Mouse (Mus musculus): ENCODE measurements around the gene Cyfip2. TPM values are rescaled to one million over a fixed set of nuclear protein-coding genes. Genes with fewer than 3 reads are reported as not detected.

Cyfip2 gene
- polyA plus RNA-seq, 1 experiment: 273 TPM

- Histone ChIP-seq H3K4me1 (ENCODE audit: control insufficient read depth, insufficient read depth, low read length) (peaks cover 18% of the 10 kb centered on the region), H3K4me3 (ENCODE audit: insufficient read depth, low read length) (peak overlapping the region; percentile 100), H3K27ac (ENCODE audit: insufficient read depth, low read length) (no peak overlapping the region)
- TF ChIP-seq POLR2A (IDR thresholded peaks at IDR 0.05; ENCODE audit: extremely low read depth, insufficient read depth, low read length) (no peak), CTCF (IDR thresholded peaks at IDR 0.05; ENCODE audit: extremely low read depth, insufficient read depth, low read length) (no peak)
These were observed 3.4 kb downstream of the Cyfip2 start for GRCm38 (mm10) chr11:46309111-46309741.

- TF ChIP-seq CTCF (IDR thresholded peaks at IDR 0.05; ENCODE audit: extremely low read depth, insufficient read depth, low read length): no peak
- H3K4me3 ChIP-seq (ENCODE audit: insufficient read depth, low read length): peak overlapping the region; percentile 100
- peaks cover 18% of the 10 kb centered on the region for H3K4me1 ChIP-seq (ENCODE audit: control insufficient read depth, insufficient read depth, low read length)
- H3K27ac ChIP-seq (ENCODE audit: insufficient read depth, low read length): no peak overlapping the region
These were observed 4.2 kb downstream of the Cyfip2 start for GRCm38 (mm10) chr11:46308271-46308974.

- H3K4me3 ChIP-seq (ENCODE audit: insufficient read depth, low read length): no peak overlapping the region; the same call in 1 of the 2 replicates
- TF ChIP-seq CTCF (IDR thresholded peaks at IDR 0.05; ENCODE audit: extremely low read depth, insufficient read depth, low read length): no peak
- TF ChIP-seq POLR2A (IDR thresholded peaks at IDR 0.05; ENCODE audit: extremely low read depth, insufficient read depth, low read length): no peak
- no peak overlapping the region; the same call in 1 of the 2 replicates for H3K27ac ChIP-seq (ENCODE audit: insufficient read depth, low read length)
- peaks cover 18% of the 10 kb centered on the region for H3K4me1 ChIP-seq (ENCODE audit: control insufficient read depth, insufficient read depth, low read length)
These were observed 4.9 kb downstream of the Cyfip2 start for GRCm38 (mm10) chr11:46307768-46308167.

- Histone ChIP-seq H3K27ac (ENCODE audit: insufficient read depth, low read length) (no peak overlapping the region), H3K4me1 (ENCODE audit: control insufficient read depth, insufficient read depth, low read length) (peaks cover 18% of the 10 kb centered on the region), H3K4me3 (ENCODE audit: insufficient read depth, low read length) (no peak overlapping the region)
- TF ChIP-seq CTCF (IDR thresholded peaks at IDR 0.05; ENCODE audit: extremely low read depth, insufficient read depth, low read length): no peak
- no peak for TF ChIP-seq POLR2A (IDR thresholded peaks at IDR 0.05; ENCODE audit: extremely low read depth, insufficient read depth, low read length)
These were observed 5.9 kb downstream of the Cyfip2 start for GRCm38 (mm10) chr11:46306776-46307175.

DNA sequence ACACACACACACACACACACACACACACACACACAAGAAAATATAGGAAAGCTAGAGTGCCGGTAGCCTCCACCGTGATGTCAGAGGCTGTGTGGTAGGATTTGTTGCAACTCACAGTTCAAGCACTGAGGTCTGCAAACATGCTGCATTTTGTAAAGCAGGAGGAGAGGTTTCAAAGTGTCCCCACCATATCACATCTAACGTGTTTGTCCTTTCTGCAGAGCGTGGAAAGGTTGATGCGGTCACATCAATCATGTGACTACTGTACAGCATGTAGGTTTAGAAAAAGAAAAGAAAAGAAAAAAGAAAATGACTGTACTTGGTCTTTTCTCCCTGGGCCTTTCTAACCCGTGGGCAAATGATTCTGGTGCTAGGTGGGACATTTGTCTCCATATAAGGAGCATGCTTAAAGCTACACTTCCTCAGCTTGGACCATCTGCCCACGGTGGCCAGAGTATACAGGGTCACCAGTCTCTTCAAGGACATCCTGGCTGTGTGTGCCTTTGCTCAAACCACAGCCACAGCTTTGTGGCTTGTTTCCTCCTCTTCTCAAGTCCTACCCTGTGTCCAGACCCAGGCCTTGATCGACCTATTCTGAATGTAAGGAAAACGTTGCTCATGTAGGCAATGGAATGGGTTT lies 6.7 kb downstream of the Cyfip2 start:
- no peak for TF ChIP-seq CTCF (IDR thresholded peaks at IDR 0.05; ENCODE audit: extremely low read depth, insufficient read depth, low read length)
- no peak for TF ChIP-seq POLR2A (IDR thresholded peaks at IDR 0.05; ENCODE audit: extremely low read depth, insufficient read depth, low read length)
- Histone ChIP-seq H3K27ac (ENCODE audit: insufficient read depth, low read length) (peak overlapping the region; percentile 15; the same call in 1 of the 2 replicates), H3K4me1 (ENCODE audit: control insufficient read depth, insufficient read depth, low read length) (peaks cover 18% of the 10 kb centered on the region), H3K4me3 (ENCODE audit: insufficient read depth, low read length) (no peak overlapping the region)

GRCm38 (mm10) chr11:46304864-46305710 lies 7.6 kb downstream of the Cyfip2 start:
- H3K4me1 ChIP-seq (ENCODE audit: control insufficient read depth, insufficient read depth, low read length): peaks cover 23% of the 10 kb centered on the region

DNA sequence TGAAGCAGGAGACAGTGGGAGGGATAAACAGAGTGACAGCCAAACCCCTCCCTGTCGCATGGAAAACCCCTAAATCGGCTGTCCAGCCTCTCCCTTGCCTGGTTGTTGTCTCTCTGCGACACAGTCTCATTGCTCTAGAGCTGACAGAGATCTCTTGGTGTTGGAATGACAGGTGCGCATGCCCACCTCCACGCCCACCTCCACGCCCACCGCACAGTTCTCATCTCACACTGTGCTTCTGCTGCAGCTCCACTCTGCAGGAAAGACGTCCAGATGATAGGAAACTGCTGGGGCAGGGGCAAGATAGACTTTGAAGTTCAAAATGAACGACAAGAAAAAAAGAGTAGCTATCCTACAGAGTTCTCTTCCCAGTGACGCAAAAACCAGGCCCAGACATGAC lies 8.6 kb downstream of the Cyfip2 start:
- TF ChIP-seq POLR2A (IDR thresholded peaks at IDR 0.05; ENCODE audit: extremely low read depth, insufficient read depth, low read length): no peak
- TF ChIP-seq CTCF (IDR thresholded peaks at IDR 0.05; ENCODE audit: extremely low read depth, insufficient read depth, low read length): no peak
- H3K4me3 ChIP-seq (ENCODE audit: insufficient read depth, low read length): no peak overlapping the region
- 0 out of 2 replicates have a peak overlapping the region, but pooled peaks have one; percentile 15 for H3K27ac ChIP-seq (ENCODE audit: insufficient read depth, low read length)
- H3K4me1 ChIP-seq (ENCODE audit: control insufficient read depth, insufficient read depth, low read length): peaks cover 27% of the 10 kb centered on the region

More at GRCm38 (mm10) chr11:46304864-46305710, 7.6 kb downstream of the Cyfip2 start:
- TF ChIP-seq CTCF (IDR thresholded peaks at IDR 0.05; ENCODE audit: extremely low read depth, insufficient read depth, low read length): no peak
- Histone ChIP-seq H3K27ac (ENCODE audit: insufficient read depth, low read length) (no peak overlapping the region), H3K4me3 (ENCODE audit: insufficient read depth, low read length) (no peak overlapping the region)

- Histone ChIP-seq H3K4me1 (ENCODE audit: control insufficient read depth, insufficient read depth, low read length) (peaks cover 28% of the 10 kb centered on the region), H3K4me3 (ENCODE audit: insufficient read depth, low read length) (no peak overlapping the region), H3K27ac (ENCODE audit: insufficient read depth, low read length) (no peak overlapping the region)
- no peak for TF ChIP-seq CTCF (IDR thresholded peaks at IDR 0.05; ENCODE audit: extremely low read depth, insufficient read depth, low read length)
- no peak for TF ChIP-seq POLR2A (IDR thresholded peaks at IDR 0.05; ENCODE audit: extremely low read depth, insufficient read depth, low read length)
These were observed 10.2 kb downstream of the Cyfip2 start for GRCm38 (mm10) chr11:46302471-46302870.

DNA sequence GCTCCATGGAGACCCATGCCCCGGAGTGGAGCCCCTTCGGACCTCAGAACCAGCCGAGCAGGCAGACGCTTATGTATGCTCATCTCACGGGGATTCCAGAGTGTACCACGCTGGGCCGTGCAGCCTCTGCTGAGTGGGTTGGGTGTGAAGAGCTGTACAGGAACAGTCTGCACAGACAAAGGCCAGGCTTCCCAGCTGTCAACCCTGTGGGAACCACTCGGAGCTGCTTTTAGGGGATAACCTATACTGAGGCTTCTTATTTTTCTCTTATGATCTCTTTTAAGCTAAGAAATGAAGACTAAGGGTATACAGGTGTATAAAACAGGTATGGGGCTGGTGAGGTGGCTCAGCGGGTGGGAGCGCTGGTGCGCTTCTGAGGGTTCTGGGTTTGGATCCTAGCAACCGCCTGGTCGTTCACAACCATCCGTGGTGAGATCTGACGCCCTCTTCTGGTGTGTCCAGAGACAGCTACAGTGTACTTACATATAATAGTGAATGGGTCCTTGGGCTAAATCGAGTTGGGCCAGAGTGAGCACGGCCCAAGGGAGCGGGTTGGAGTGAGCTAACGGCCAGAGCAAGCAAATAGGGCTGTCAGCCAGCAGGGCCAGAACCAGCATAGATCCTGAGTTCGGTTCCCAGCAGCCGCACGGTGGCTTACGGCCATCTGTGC lies 10.9 kb downstream of the Cyfip2 start:
- Histone ChIP-seq H3K4me1 (ENCODE audit: control insufficient read depth, insufficient read depth, low read length) (peaks cover 26% of the 10 kb centered on the region), H3K27ac (ENCODE audit: insufficient read depth, low read length) (peak overlapping the region; percentile 39; the same call in 1 of the 2 replicates), H3K4me3 (ENCODE audit: insufficient read depth, low read length) (no peak overlapping the region)
- TF ChIP-seq CTCF (IDR thresholded peaks at IDR 0.05; ENCODE audit: extremely low read depth, insufficient read depth, low read length) (no peak; the same call in 1 of the 2 replicates), POLR2A (IDR thresholded peaks at IDR 0.05; ENCODE audit: extremely low read depth, insufficient read depth, low read length) (no peak)
